Mouse (Mus musculus) small intestine, adult 2 months (tissue): Measurements from ENCODE around the gene Atp13a1.
A peak's percentile ranks its signal among the peaks of the same experiment; 100 is the strongest.

Source experiments
- CTCF ChIP-seq: fragments of 200-500 bp; IDR thresholded peaks from 2 replicates; pipeline ENCODE4 v1.5.1; 2012; ENCODE audit warnings: low read depth, mild to moderate bottlenecking, control low read depth, inconsistent platforms, low read length, moderate library complexity, mixed read lengths; ENCODE audit not compliant: insufficient replicate concordance, insufficient read length; ENCODE audit errors: extremely low read depth
- POLR2A ChIP-seq: fragments of 200-500 bp; IDR thresholded peaks from 2 replicates; pipeline ENCODE4 v1.6.1; 2012; ENCODE audit warnings: low read depth, mild to moderate bottlenecking, control low read depth, inconsistent platforms, low read length, moderate library complexity

- TF ChIP-seq POLR2A = peak; percentile 89
- no peak for TF ChIP-seq CTCF
Observed at GRCm38 (mm10) chr8:69749544-69750454, 41.2 kb upstream of the Atp13a1 start, which contains the start of gene Zfp963.
